Mouse (Mus musculus): ENCODE measurements around the gene Adgrf3.

DNA sequence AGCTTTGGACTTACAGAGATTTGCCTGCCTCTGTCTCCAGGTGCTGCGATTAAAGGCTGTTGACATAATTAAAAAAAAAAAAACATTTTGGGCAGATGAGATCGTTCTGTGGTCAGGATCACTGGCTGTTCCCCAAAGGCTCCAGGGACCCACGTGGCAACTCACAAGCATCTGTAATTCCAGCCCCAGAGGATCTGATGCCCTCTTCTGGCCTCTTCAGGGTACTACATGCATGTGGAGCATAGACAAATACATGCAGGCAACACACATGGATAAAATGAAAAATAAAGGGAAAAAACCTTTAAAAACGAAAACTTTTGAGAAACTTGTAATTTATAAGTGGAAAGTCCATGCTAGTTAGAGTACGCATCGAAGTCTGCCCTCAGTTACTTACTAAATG, 1.8 kb upstream of the Adgrf3 start:
- TF ChIP-seq CTCF (IDR thresholded peaks at IDR 0.05; ENCODE audit: extremely low read depth, insufficient read depth, low read length) (0 out of 2 replicates have a peak, but pooled peaks have one; percentile 12), POLR2A (IDR thresholded peaks at IDR 0.05; ENCODE audit: extremely low read depth, insufficient read depth, low read length) (no peak)

Measured in cortical plate, adult 2 months (tissue).